Mouse (Mus musculus) left cerebral cortex, postnatal 4 days (tissue): ENCODE measurements around the gene Prdm15. TPM values are rescaled to one million over a fixed set of nuclear protein-coding genes. Genes with fewer than 3 reads are reported as not detected.

Source experiments
- DNase-seq: peaks from one replicate; pipeline ENCODE4 v3.0.0-alpha.2; 2022
- intact Hi-C: fragments of 180-260 bp; cut with DNase I; formaldehyde crosslinking; loops from one replicate; pipeline ENCODE4 v1.15.1; 2025
- microRNA-seq: library from miRNA; unstranded; fragments of <30 nt; microRNA quantifications from one replicate; pipeline ENCODE4 v1.2.0, GENCODE M21; 2022
- total RNA-seq, 2 experiments: library from RNA; stranded (reverse); gene quantifications; 2 replicates each; pipeline ENCODE4 v1.2.3; 2021

Prdm15 gene
- total RNA-seq, 2 experiments from 2014 or later, result 21.9 to 25.8 TPM

- no peak for DNase-seq
- intact Hi-C loops, result no loop called here
These were observed 93.4 kb downstream of the Prdm15 start for GRCm38 (mm10) chr16:97758288-97758687.

GRCm38 (mm10) chr16:97756460-97756859, 95.2 kb downstream of the Prdm15 start:
- intact Hi-C loops, result no loop called here
- no peak for DNase-seq

- no peak for DNase-seq
- intact Hi-C loops, result no loop called here
These were observed 99.2 kb downstream of the Prdm15 start for GRCm38 (mm10) chr16:97752316-97752941.

GRCm38 (mm10) chr16:97751884-97752283, 99.8 kb downstream of the Prdm15 start:
- no peak for DNase-seq
- intact Hi-C loops, result no loop called here

GRCm38 (mm10) chr16:97748421-97748820, 103.2 kb downstream of the Prdm15 start:
- DNase-seq, result no peak
- intact Hi-C loops, result no loop called here

Small RNA genes within 50 kb of the gene (microRNA-seq; reads per million reads assigned to microRNA genes)
- not detected for gene Mir6964

Other genes with a start within 250 kb of the Prdm15 start
- gene Tmprss2, start 240.7 kb downstream of the Prdm15 start, total RNA-seq, result not detected
- under 1 TPM; 0.38 to 0.40 TPM for gene Ripk4, start 88.1 kb downstream of the Prdm15 start, total RNA-seq
- gene C2cd2, start 110.7 kb upstream of the Prdm15 start, total RNA-seq, result 10 to 100 TPM; 28.9 to 36.1 TPM
- gene Zbtb21, start 110.8 kb upstream of the Prdm15 start, total RNA-seq, result 10 to 100 TPM; 24.7 to 28.7 TPM
- 10 to 100 TPM; 25.2 to 30.0 TPM for gene B230307C23Rik, start 145.5 kb upstream of the Prdm15 start, total RNA-seq
- 10 to 100 TPM; 13.3 to 15.3 TPM for gene A630089N07Rik, start 230.6 kb upstream of the Prdm15 start, total RNA-seq